Mouse (Mus musculus) gastrocnemius, postnatal 10 days (tissue): Measurements from ENCODE around the gene Mapk14. TPM values are rescaled to one million over a fixed set of nuclear protein-coding genes. Genes with fewer than 3 reads are reported as not detected.

Experiments
- DNase-seq: peaks from one replicate; pipeline ENCODE4 v3.0.0; 2021; ENCODE audit warnings: mixed read lengths
- total RNA-seq, 2 experiments: library from RNA; stranded (reverse); gene quantifications; 2 replicates each; pipeline ENCODE4 v1.2.3; 2021

Mapk14 gene
- total RNA-seq, 2 experiments from 2014 or later: 59.8 to 62.8 TPM

DNA sequence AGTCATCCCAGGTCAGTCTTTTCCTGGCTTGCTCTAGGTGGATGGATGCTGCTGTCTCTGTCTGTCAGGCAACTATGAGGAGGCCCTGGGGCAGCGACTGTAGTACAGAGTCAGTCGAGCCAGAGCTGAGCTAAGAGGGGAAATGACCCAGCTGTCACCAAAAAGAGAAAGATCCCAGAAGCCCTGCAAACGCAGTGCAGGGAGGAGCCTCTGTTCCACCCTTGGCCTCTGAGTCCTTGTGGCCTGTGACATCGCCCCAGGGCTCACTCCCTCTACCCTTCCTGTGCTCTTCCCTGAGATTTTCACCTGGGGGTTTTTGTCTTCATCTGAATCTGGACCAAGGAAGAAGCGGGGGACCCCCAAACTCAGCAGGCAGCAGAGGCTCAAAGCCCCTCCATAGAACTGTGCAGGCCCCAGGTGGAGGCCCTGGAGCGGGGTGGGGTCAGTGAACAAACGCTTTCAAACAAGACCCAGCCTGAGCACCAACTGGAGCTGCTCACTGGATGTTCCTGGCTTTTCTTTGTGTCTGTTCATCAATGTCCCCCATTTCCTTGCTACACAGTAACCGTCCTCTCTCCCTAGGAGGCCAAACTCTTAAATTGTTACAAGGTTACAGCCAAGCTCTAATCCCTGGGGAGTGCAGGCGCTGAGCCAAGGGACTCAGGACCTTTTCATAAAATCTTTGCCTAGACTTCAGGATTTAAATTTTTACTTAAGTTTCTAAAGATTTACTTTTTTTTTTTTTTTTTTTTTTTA lies 90.3 kb downstream of the Mapk14 start:
- no peak for DNase-seq

GRCm38 (mm10) chr17:28785036-28785435 lies 93.9 kb downstream of the Mapk14 start:
- no peak for DNase-seq

DNA sequence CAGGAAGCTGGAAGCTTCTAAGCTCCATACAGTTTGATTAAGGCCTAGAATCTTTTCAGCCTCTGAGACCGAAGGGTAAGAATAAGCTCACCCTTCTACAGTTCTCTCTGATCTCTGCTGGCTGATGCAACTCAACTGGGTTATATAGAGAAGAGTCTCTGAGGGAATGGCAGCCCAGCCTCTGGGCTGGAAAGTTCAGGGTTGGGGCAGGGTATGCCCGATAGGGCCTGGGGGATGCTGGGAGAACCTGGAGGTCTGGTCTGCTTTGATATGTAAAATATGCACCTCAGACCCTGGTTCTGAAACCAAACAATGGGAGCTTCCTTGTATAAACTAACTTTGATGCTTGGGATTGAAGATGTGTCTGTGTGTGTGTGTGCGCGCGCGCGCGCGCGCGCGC lies 96.4 kb downstream of the Mapk14 start:
- DNase-seq: no peak

- no peak for DNase-seq
Observed at GRCm38 (mm10) chr17:28797031-28797430, 105.9 kb downstream of the Mapk14 start.

Other genes starting within 250 kb of the Mapk14 start
- gene Fkbp5, start 173.8 kb upstream of the Mapk14 start, total RNA-seq: 10 to 100 TPM in 1 of 2 experiments, 1 to 10 TPM in 1; 6.0 to 14.4 TPM
- gene Armc12, start 160.5 kb upstream of the Mapk14 start, total RNA-seq: not detected
- not detected for gene Clpsl2, start 141.9 kb upstream of the Mapk14 start, total RNA-seq
- not detected for gene Clps, start 130.6 kb upstream of the Mapk14 start, total RNA-seq
- gene Lhfpl5, start 115.7 kb upstream of the Mapk14 start, total RNA-seq: not detected
- gene Srpk1, start 68.6 kb upstream of the Mapk14 start, total RNA-seq: 10 to 100 TPM; 28.5 to 36.2 TPM
- 1 to 10 TPM; 1.2 TPM for gene Slc26a8, start 1.1 kb upstream of the Mapk14 start, total RNA-seq
- under 1 TPM in 1 of 2 experiments, not detected in 1; 0.93 TPM for gene AC170998.1, start 34.8 kb downstream of the Mapk14 start, total RNA-seq
- under 1 TPM; 0.90 to 0.92 TPM for gene Mapk13, start 78.0 kb downstream of the Mapk14 start, total RNA-seq
- 10 to 100 TPM; 14.9 to 18.1 TPM for gene Brpf3, start 109.8 kb downstream of the Mapk14 start, total RNA-seq
- gene Pnpla1, start 167.1 kb downstream of the Mapk14 start, total RNA-seq: not detected
- gene 4930539E08Rik, start 224.0 kb downstream of the Mapk14 start, total RNA-seq: under 1 TPM in 1 of 2 experiments, not detected in 1; 0.09 TPM